Mouse (Mus musculus) hindbrain, embryonic 12.5 days (tissue): ENCODE data around the gene Ifng. TPM values are rescaled to one million over a fixed set of nuclear protein-coding genes. Genes with fewer than 3 reads are reported as not detected.

Experiments
- ATAC-seq: fragments of 200-750 bp; cut with Nextera tagmentation; 2 replicates; pipeline ENCODE4 v1.8.0; 2017; ENCODE audit warnings: moderate TSS enrichment; ENCODE audit not compliant: low FRiP score
- H3K27ac ChIP-seq: fragments of 300-500 bp; sonication (generic); 2 replicates; pipeline ENCODE4 v1.5.1; 2016; ENCODE audit warnings: mild to moderate bottlenecking
- H3K27me3 ChIP-seq: fragments of 300-500 bp; sonication (generic); 2 replicates; pipeline ENCODE4 v1.6.1; 2016; ENCODE audit warnings: mild to moderate bottlenecking
- H3K36me3 ChIP-seq: fragments of 300-500 bp; sonication (generic); 2 replicates; pipeline ENCODE4 v1.6.1; 2016; ENCODE audit warnings: mild to moderate bottlenecking
- H3K4me1 ChIP-seq: fragments of 300-500 bp; sonication (generic); 2 replicates; pipeline ENCODE4 v1.6.1; 2016
- H3K4me2 ChIP-seq: fragments of 300-500 bp; sonication (generic); replicated peaks from 2 replicates; pipeline ENCODE4 v1.6.1; 2016; ENCODE audit warnings: mild to moderate bottlenecking
- H3K4me3 ChIP-seq: fragments of 300-500 bp; sonication (generic); 2 replicates; pipeline ENCODE4 v1.5.1; 2016; ENCODE audit warnings: mild to moderate bottlenecking
- H3K9ac ChIP-seq: fragments of 300-500 bp; sonication (generic); 2 replicates; pipeline ENCODE4 v1.6.1; 2016; ENCODE audit warnings: mild to moderate bottlenecking, moderate library complexity
- H3K9me3 ChIP-seq: fragments of 300-500 bp; sonication (generic); replicated peaks from 2 replicates; pipeline ENCODE4 v1.6.1; 2016; ENCODE audit warnings: mild to moderate bottlenecking
- WGBS: fragments of 180-500 bp; shearing (Covaris S2); methylation state at CpG from one replicate; pipeline ENCODE4 v1.1.7; 2016; 5-methylcytosine and 5-hydroxymethylcytosine counted together
- polyA plus RNA-seq: library from polyadenylated mRNA; unstranded; fragments of >200 nt; fragmentation: Nextera tagmentation; extraction: Ambion mirVana; gene quantifications from 2 replicates; pipeline ENCODE4 v1.2.1, GENCODE M21; 2016

The Ifng gene
- polyA plus RNA-seq, 1 experiment from 2014 or later = not detected

- no peaks in the 10 kb centered on the region for H3K9me3 ChIP-seq
- WGBS = 69% methylated on average over 1 of the region's 1 CpGs
- no peaks in the 10 kb centered on the region for H3K27me3 ChIP-seq
- H3K9ac ChIP-seq = no peak overlapping the region
- H3K36me3 ChIP-seq = no peaks in the 10 kb centered on the region
- H3K4me1 ChIP-seq = no peaks in the 10 kb centered on the region
- no peak for ATAC-seq
- no peak overlapping the region for H3K4me2 ChIP-seq
- no peak overlapping the region for H3K4me3 ChIP-seq
- no peak overlapping the region for H3K27ac ChIP-seq
Measured at GRCm38 (mm10) chr10:118495362-118495761, 54.5 kb downstream of the Ifng start.

Other genes with a start within 250 kb of the Ifng start
- not detected in 2 replicates for gene Il22, start 236.1 kb upstream of the Ifng start, polyA plus RNA-seq
- 0.10 and 0.21 TPM in 2 replicates for gene Gm32717, start 200.3 kb upstream of the Ifng start, polyA plus RNA-seq
- 0.10 and 0.21 TPM in 2 replicates for gene Gm32802, start 182.4 kb upstream of the Ifng start, polyA plus RNA-seq
- gene Iltifb, start 146.0 kb upstream of the Ifng start, polyA plus RNA-seq = not detected in 2 replicates
- not detected in 2 replicates for gene Gm9040, start 114.1 kb upstream of the Ifng start, polyA plus RNA-seq
- not detected in 2 replicates for gene Gm9044, start 108.6 kb upstream of the Ifng start, polyA plus RNA-seq
- gene Gm9045, start 103.2 kb upstream of the Ifng start, polyA plus RNA-seq = 0.16 TPM in 1 of 2 replicates, not detected in the other
- gene Gm9046, start 97.8 kb upstream of the Ifng start, polyA plus RNA-seq = not detected in 2 replicates
- gene Gm9048, start 92.4 kb upstream of the Ifng start, polyA plus RNA-seq = not detected in 2 replicates
- gene Gm9049, start 86.9 kb upstream of the Ifng start, polyA plus RNA-seq = 0.16 TPM in 1 of 2 replicates, not detected in the other